Mouse (Mus musculus) gastrocnemius, adult 18-20 months (tissue): ENCODE data around the gene Fam170b. TPM values are rescaled to one million over a fixed set of nuclear protein-coding genes. Genes with fewer than 3 reads are reported as not detected.

Source experiments
- total RNA-seq, 2 experiments: library from RNA; stranded (reverse); gene quantifications; 2 replicates each; pipeline ENCODE4 v1.2.3; 2021

Gene Fam170b
- total RNA-seq, 2 experiments from 2014 or later = not detected

Other genes starting within 250 kb of the Fam170b start
- not detected for gene Prrxl1, start 234.6 kb upstream of the Fam170b start, total RNA-seq
- gene 3425401B19Rik, start 148.7 kb upstream of the Fam170b start, total RNA-seq = 100 to 1,000 TPM; 355 to 389 TPM
- not detected for gene Tmem273, start 48.0 kb upstream of the Fam170b start, total RNA-seq
- 1 to 10 TPM; 3.0 to 3.2 TPM for gene Vstm4, start 22.8 kb downstream of the Fam170b start, total RNA-seq
- gene Lrrc18, start 157.4 kb downstream of the Fam170b start, total RNA-seq = not detected